Mouse (Mus musculus): ENCODE measurements around the gene Fam189a2. TPM values are rescaled to one million over a fixed set of nuclear protein-coding genes. Genes with fewer than 3 reads are reported as not detected.

The Fam189a2 gene
- total and polyA plus RNA-seq, 3 experiments, result 0.11 TPM; not detected in 2

GRCm38 (mm10) chr19:23957563-23957962 is 73.3 kb downstream of the Fam189a2 start:
- no peaks in the 10 kb centered on the region for H3K36me3 ChIP-seq (replicated peaks)
- no peak for TF ChIP-seq GATA2 (IDR thresholded peaks at IDR 0.05; ENCODE audit: borderline replicate concordance, low read depth, low read length)
- no peak for TF ChIP-seq CTCF (IDR thresholded peaks at IDR 0.05; ENCODE audit: low read depth, low read length)
- TF ChIP-seq TAL1 (conservative IDR thresholded peaks at IDR 0.05; ENCODE audit: low read depth, low read length), result no peak
- no peak for TF ChIP-seq POLR2AphosphoS5 (IDR thresholded peaks at IDR 0.05; ENCODE audit: insufficient replicate concordance, low read depth, low read length)
- TF ChIP-seq GATA1 (IDR thresholded peaks at IDR 0.05; ENCODE audit: borderline replicate concordance, low read length), result no peak

GRCm38 (mm10) chr19:23956299-23956975 is 74.4 kb downstream of the Fam189a2 start:
- Histone ChIP-seq H3K4me1 (ENCODE audit: insufficient read depth, low read depth, low read length) (no peaks in the 10 kb centered on the region), H3K36me3 (replicated peaks) (no peaks in the 10 kb centered on the region), H3K9me3 (replicated peaks) (no peaks in the 10 kb centered on the region), H3K4me3 (ENCODE audit: low read depth, low read length) (no peak overlapping the region), H3K27me3 (ENCODE audit: insufficient read depth, low read length) (peaks cover 2% of the 10 kb centered on the region; the same call in 1 of the 2 replicates)
- TF ChIP-seq GATA1 (IDR thresholded peaks at IDR 0.05; ENCODE audit: borderline replicate concordance, low read length) (no peak), GATA2 (IDR thresholded peaks at IDR 0.05; ENCODE audit: borderline replicate concordance, low read depth, low read length) (no peak), TAL1 (conservative IDR thresholded peaks at IDR 0.05; ENCODE audit: low read depth, low read length) (no peak), CTCF (IDR thresholded peaks at IDR 0.05; ENCODE audit: low read depth, low read length) (no peak), POLR2AphosphoS5 (IDR thresholded peaks at IDR 0.05; ENCODE audit: insufficient replicate concordance, low read depth, low read length) (no peak)
- ATAC-seq (ENCODE audit: extremely low read depth, insufficient number of reproducible peaks, low FRiP score, poor library complexity, severe bottlenecking) (no peak), DNase-seq (ENCODE audit: low spot score) (no peak)

More at GRCm38 (mm10) chr19:23957563-23957962, 73.3 kb downstream of the Fam189a2 start:
- H3K4me3 ChIP-seq (ENCODE audit: low read depth, low read length), result no peak overlapping the region
- DNase-seq (ENCODE audit: low spot score), result no peak
- no peaks in the 10 kb centered on the region for H3K4me1 ChIP-seq (ENCODE audit: insufficient read depth, low read depth, low read length)
- no peak for ATAC-seq (ENCODE audit: extremely low read depth, insufficient number of reproducible peaks, low FRiP score, poor library complexity, severe bottlenecking)
- no peaks in the 10 kb centered on the region for H3K9me3 ChIP-seq (replicated peaks)
- peaks cover 2% of the 10 kb centered on the region; the same call in 1 of the 2 replicates for H3K27me3 ChIP-seq (ENCODE audit: insufficient read depth, low read length)

GRCm38 (mm10) chr19:23955461-23955860 is 75.4 kb downstream of the Fam189a2 start:
- H3K4me3 ChIP-seq (ENCODE audit: low read depth, low read length), result no peak overlapping the region
- no peak for TF ChIP-seq GATA1 (IDR thresholded peaks at IDR 0.05; ENCODE audit: borderline replicate concordance, low read length)
- no peak for TF ChIP-seq TAL1 (conservative IDR thresholded peaks at IDR 0.05; ENCODE audit: low read depth, low read length)
- TF ChIP-seq POLR2AphosphoS5 (IDR thresholded peaks at IDR 0.05; ENCODE audit: insufficient replicate concordance, low read depth, low read length), result no peak
- TF ChIP-seq GATA2 (IDR thresholded peaks at IDR 0.05; ENCODE audit: borderline replicate concordance, low read depth, low read length), result no peak
- TF ChIP-seq CTCF (IDR thresholded peaks at IDR 0.05; ENCODE audit: low read depth, low read length), result no peak
- DNase-seq (ENCODE audit: low spot score), result no peak
- H3K9me3 ChIP-seq (replicated peaks), result no peaks in the 10 kb centered on the region
- no peak for ATAC-seq (ENCODE audit: extremely low read depth, insufficient number of reproducible peaks, low FRiP score, poor library complexity, severe bottlenecking)
- no peaks in the 10 kb centered on the region for H3K36me3 ChIP-seq (replicated peaks)
- no peaks in the 10 kb centered on the region for H3K4me1 ChIP-seq (ENCODE audit: insufficient read depth, low read depth, low read length)
- H3K27me3 ChIP-seq (ENCODE audit: insufficient read depth, low read length), result peaks cover 5% of the 10 kb centered on the region; the same call in 1 of the 2 replicates

- Histone ChIP-seq H3K9me3 (replicated peaks) (no peaks in the 10 kb centered on the region), H3K27me3 (ENCODE audit: insufficient read depth, low read length) (peaks cover 2% of the 10 kb centered on the region; the same call in 1 of the 2 replicates), H3K4me3 (ENCODE audit: low read depth, low read length) (no peak overlapping the region), H3K36me3 (replicated peaks) (no peaks in the 10 kb centered on the region), H3K4me1 (ENCODE audit: insufficient read depth, low read depth, low read length) (no peaks in the 10 kb centered on the region)
- DNase-seq (ENCODE audit: low spot score) (no peak), ATAC-seq (ENCODE audit: extremely low read depth, insufficient number of reproducible peaks, low FRiP score, poor library complexity, severe bottlenecking) (no peak)
- TF ChIP-seq GATA1 (IDR thresholded peaks at IDR 0.05; ENCODE audit: borderline replicate concordance, low read length), result no peak
- no peak for TF ChIP-seq TAL1 (conservative IDR thresholded peaks at IDR 0.05; ENCODE audit: low read depth, low read length)
- no peak for TF ChIP-seq CTCF (IDR thresholded peaks at IDR 0.05; ENCODE audit: low read depth, low read length)
- TF ChIP-seq POLR2AphosphoS5 (IDR thresholded peaks at IDR 0.05; ENCODE audit: insufficient replicate concordance, low read depth, low read length), result no peak
- TF ChIP-seq GATA2 (IDR thresholded peaks at IDR 0.05; ENCODE audit: borderline replicate concordance, low read depth, low read length), result no peak
These were observed 82.4 kb downstream of the Fam189a2 start for GRCm38 (mm10) chr19:23948301-23949000.

- Histone ChIP-seq H3K9me3 (replicated peaks) (no peaks in the 10 kb centered on the region), H3K4me3 (ENCODE audit: low read depth, low read length) (no peak overlapping the region), H3K4me1 (ENCODE audit: insufficient read depth, low read depth, low read length) (no peaks in the 10 kb centered on the region), H3K36me3 (replicated peaks) (no peaks in the 10 kb centered on the region), H3K27me3 (ENCODE audit: insufficient read depth, low read length) (peaks cover 2% of the 10 kb centered on the region; the same call in 1 of the 2 replicates)
- ATAC-seq (ENCODE audit: extremely low read depth, insufficient number of reproducible peaks, low FRiP score, poor library complexity, severe bottlenecking) (no peak), DNase-seq (ENCODE audit: low spot score) (no peak)
- TF ChIP-seq GATA2 (IDR thresholded peaks at IDR 0.05; ENCODE audit: borderline replicate concordance, low read depth, low read length) (no peak), TAL1 (conservative IDR thresholded peaks at IDR 0.05; ENCODE audit: low read depth, low read length) (no peak), POLR2AphosphoS5 (IDR thresholded peaks at IDR 0.05; ENCODE audit: insufficient replicate concordance, low read depth, low read length) (no peak), CTCF (IDR thresholded peaks at IDR 0.05; ENCODE audit: low read depth, low read length) (no peak), GATA1 (IDR thresholded peaks at IDR 0.05; ENCODE audit: borderline replicate concordance, low read length) (no peak)
These were observed 82.9 kb downstream of the Fam189a2 start for GRCm38 (mm10) chr19:23947871-23948270.

- TF ChIP-seq GATA1 (IDR thresholded peaks at IDR 0.05; ENCODE audit: borderline replicate concordance, low read length), result no peak
- no peak for TF ChIP-seq CTCF (IDR thresholded peaks at IDR 0.05; ENCODE audit: low read depth, low read length)
- no peak for TF ChIP-seq GATA2 (IDR thresholded peaks at IDR 0.05; ENCODE audit: borderline replicate concordance, low read depth, low read length)
- no peak for TF ChIP-seq TAL1 (conservative IDR thresholded peaks at IDR 0.05; ENCODE audit: low read depth, low read length)
- TF ChIP-seq POLR2AphosphoS5 (IDR thresholded peaks at IDR 0.05; ENCODE audit: insufficient replicate concordance, low read depth, low read length), result no peak
- no peaks in the 10 kb centered on the region for H3K4me1 ChIP-seq (ENCODE audit: insufficient read depth, low read depth, low read length)
- no peaks in the 10 kb centered on the region for H3K9me3 ChIP-seq (replicated peaks)
- peaks cover 2% of the 10 kb centered on the region; the same call in 1 of the 2 replicates for H3K27me3 ChIP-seq (ENCODE audit: insufficient read depth, low read length)
- no peak overlapping the region for H3K4me3 ChIP-seq (ENCODE audit: low read depth, low read length)
- DNase-seq (ENCODE audit: low spot score) (no peak), ATAC-seq (ENCODE audit: extremely low read depth, insufficient number of reproducible peaks, low FRiP score, poor library complexity, severe bottlenecking) (no peak)
- no peaks in the 10 kb centered on the region for H3K36me3 ChIP-seq (replicated peaks)
These were observed 84.1 kb downstream of the Fam189a2 start for GRCm38 (mm10) chr19:23946751-23947150.
